Mouse (Mus musculus): ENCODE data around the gene Olfr1287.

- TF ChIP-seq POLR2A (IDR thresholded peaks at IDR 0.05; ENCODE audit: control insufficient read depth, extremely low read depth, insufficient read depth, low read length, poor library complexity) = no peak
- TF ChIP-seq CTCF (IDR thresholded peaks at IDR 0.05; ENCODE audit: borderline replicate concordance, control insufficient read depth, extremely low read depth, insufficient read depth, low read length, poor library complexity) = no peak
Observed at GRCm38 (mm10) chr2:111422931-111423330, 26.0 kb upstream of the Olfr1287 start, which contains the start of gene Olfr1286.
